Mouse (Mus musculus) MEL (cell line): Measurements from ENCODE around the gene Clec4f. TPM values are rescaled to one million over a fixed set of nuclear protein-coding genes. Genes with fewer than 3 reads are reported as not detected.

Experiments used
- DNase-seq: peaks from one replicate; pipeline ENCODE4 v3.0.0; 2011; ENCODE audit warnings: low read depth, low spot score
- H3K27ac ChIP-seq: 2 replicates; pipeline ENCODE4 v1.5.1; 2012; ENCODE audit warnings: low read depth, mild to moderate bottlenecking, control low read depth, low read length, moderate library complexity; ENCODE audit not compliant: control insufficient read depth
- H3K27me3 ChIP-seq, 2 experiments: fragments of 150-350 bp in 1 of 2; sonication (generic) in 1 of 2; 2 replicates each; pipeline ENCODE4 v1.6.1; 2012; ENCODE audit warnings: low read length in 2 of 2, mild to moderate bottlenecking in 2 of 2, improper control_type of control experiment in 1 of 2, moderate library complexity in 1 of 2; ENCODE audit not compliant: insufficient read depth in 2 of 2, control insufficient read depth in 1 of 2
- H3K36me3 ChIP-seq, 2 experiments: 2 replicates each; pipeline ENCODE4 v1.6.1; 2012 to 2014; ENCODE audit warnings: low read length in 2 of 2, improper control_type of control experiment in 1 of 2, inconsistent platforms in 1 of 2, mild to moderate bottlenecking in 1 of 2; ENCODE audit not compliant: insufficient read depth in 2 of 2, control insufficient read depth in 1 of 2
- H3K4me1 ChIP-seq, 2 experiments: fragments of 150-350 bp in 1 of 2; sonication (generic) in 1 of 2; 2 replicates each; pipeline ENCODE4 v1.6.1; 2012; ENCODE audit warnings: low read length in 2 of 2, improper control_type of control experiment in 1 of 2, mild to moderate bottlenecking in 1 of 2; ENCODE audit not compliant: insufficient read depth in 2 of 2, control insufficient read depth in 1 of 2
- H3K4me3 ChIP-seq, 2 experiments: fragments of 150-350 bp in 1 of 2; sonication (generic) in 1 of 2; 2 replicates each; pipeline ENCODE4 v1.5.1; 2012; ENCODE audit warnings: low read depth in 2 of 2, low read length in 2 of 2, mild to moderate bottlenecking in 2 of 2, moderate library complexity in 2 of 2, control low read depth in 1 of 2, improper control_type of control experiment in 1 of 2; ENCODE audit not compliant: control insufficient read depth in 1 of 2, insufficient read depth in 1 of 2
- H3K79me2 ChIP-seq: 2 replicates; pipeline ENCODE4 v1.6.1; 2012; ENCODE audit warnings: mild to moderate bottlenecking, low read length, moderate library complexity; ENCODE audit not compliant: control insufficient read depth, poor library complexity, insufficient read depth
- H3K9ac ChIP-seq: 2 replicates; pipeline ENCODE4 v1.6.1; 2012; ENCODE audit warnings: low read depth, mild to moderate bottlenecking, control low read depth, low read length, moderate library complexity; ENCODE audit not compliant: control insufficient read depth, poor library complexity, severe bottlenecking
- H3K9me3 ChIP-seq: fragments of 150-350 bp; sonication (generic); replicated peaks from 2 replicates; pipeline ENCODE4 v1.6.1; 2012; ENCODE audit warnings: mild to moderate bottlenecking, low read length, improper control_type of control experiment, moderate library complexity; ENCODE audit not compliant: insufficient read depth
- BHLHE40 ChIP-seq: IDR thresholded peaks from 2 replicates; pipeline ENCODE4 v1.6.1; 2012; ENCODE audit warnings: low read depth, mild to moderate bottlenecking, inconsistent platforms, low read length, improper control_type of control experiment, borderline replicate concordance
- CHD2 ChIP-seq: IDR thresholded peaks from 2 replicates; pipeline ENCODE4 v1.6.1; 2011; ENCODE audit warnings: low read length, improper control_type of control experiment
- CTCF ChIP-seq, 3 experiments: IDR thresholded peaks in 2 of 3; conservative IDR thresholded peaks in 1 of 3; 2 replicates each; pipeline ENCODE4 v1.5.1; 2011 to 2012; ENCODE audit warnings: low read length in 3 of 3, low read depth in 2 of 3, mild to moderate bottlenecking in 2 of 3, improper control_type of control experiment in 1 of 3, inconsistent platforms in 1 of 3, mixed read lengths in 1 of 3, moderate library complexity in 1 of 3; ENCODE audit not compliant: control insufficient read depth in 1 of 3, insufficient read depth in 1 of 3, poor library complexity in 1 of 3, severe bottlenecking in 1 of 3
- E2F4 ChIP-seq: IDR thresholded peaks from 2 replicates; pipeline ENCODE4 v1.6.1; 2011; ENCODE audit warnings: low read depth, low read length, improper control_type of control experiment, borderline replicate concordance
- ETS1 ChIP-seq: IDR thresholded peaks from 2 replicates; pipeline ENCODE4 v1.6.1; 2012; ENCODE audit warnings: low read depth, mild to moderate bottlenecking, inconsistent platforms, low read length, improper control_type of control experiment, moderate library complexity
- GABPA ChIP-seq: IDR thresholded peaks from 2 replicates; pipeline ENCODE4 v1.6.1; 2012; ENCODE audit warnings: low read depth, mild to moderate bottlenecking, inconsistent platforms, low read length, improper control_type of control experiment, moderate library complexity
- GATA1 ChIP-seq: IDR thresholded peaks from 2 replicates; pipeline ENCODE4 v1.6.1; 2011; ENCODE audit warnings: low read depth, low read length, improper control_type of control experiment
- HCFC1 ChIP-seq: IDR thresholded peaks from 2 replicates; pipeline ENCODE4 v1.6.1; 2012; ENCODE audit warnings: low read depth, mild to moderate bottlenecking, inconsistent platforms, low read length, improper control_type of control experiment, moderate library complexity
- MAFK ChIP-seq: IDR thresholded peaks from 2 replicates; pipeline ENCODE4 v1.6.1; 2011; ENCODE audit warnings: low read depth, mild to moderate bottlenecking, low read length, improper control_type of control experiment, borderline replicate concordance
- MAZ ChIP-seq: IDR thresholded peaks from 2 replicates; pipeline ENCODE4 v1.6.1; 2012; ENCODE audit warnings: low read depth, mild to moderate bottlenecking, inconsistent platforms, low read length, improper control_type of control experiment
- MEF2A ChIP-seq: IDR thresholded peaks from 2 replicates; pipeline ENCODE4 v1.6.1; 2014; ENCODE audit warnings: low read depth, mild to moderate bottlenecking, inconsistent platforms, low read length, improper control_type of control experiment; ENCODE audit not compliant: poor library complexity, insufficient replicate concordance, severe bottlenecking; ENCODE audit errors: extremely low read depth
- MYB ChIP-seq: IDR thresholded peaks from 2 replicates; pipeline ENCODE4 v1.6.1; 2011; ENCODE audit warnings: mild to moderate bottlenecking, low read depth, low read length, improper control_type of control experiment
- MYC ChIP-seq: IDR thresholded peaks from 2 replicates; pipeline ENCODE4 v1.6.1; 2011; ENCODE audit warnings: low read depth, mild to moderate bottlenecking, low read length, improper control_type of control experiment, moderate library complexity
- NELFE ChIP-seq: IDR thresholded peaks from 2 replicates; pipeline ENCODE4 v1.6.1; 2011; ENCODE audit warnings: low read depth, low read length, improper control_type of control experiment
- SIN3A ChIP-seq: IDR thresholded peaks from 2 replicates; pipeline ENCODE4 v1.6.1; 2012; ENCODE audit warnings: low read length, improper control_type of control experiment, inconsistent platforms
- TAL1 ChIP-seq: IDR thresholded peaks from 2 replicates; pipeline ENCODE4 v1.6.1; 2012; ENCODE audit warnings: mild to moderate bottlenecking, inconsistent platforms, low read length, moderate library complexity, mixed read lengths
- TBP ChIP-seq: IDR thresholded peaks from 2 replicates; pipeline ENCODE4 v1.8.0; 2011; ENCODE audit warnings: low read depth, low read length, improper control_type of control experiment
- UBTF ChIP-seq: IDR thresholded peaks from 2 replicates; pipeline ENCODE4 v1.6.1; 2012; ENCODE audit warnings: low read depth, mild to moderate bottlenecking, inconsistent platforms, low read length, improper control_type of control experiment, moderate library complexity, borderline replicate concordance; ENCODE audit not compliant: insufficient read depth
- ZNF384 ChIP-seq: IDR thresholded peaks from 2 replicates; pipeline ENCODE4 v1.6.1; 2012; ENCODE audit warnings: low read depth, mild to moderate bottlenecking, inconsistent platforms, low read length, improper control_type of control experiment
- polyA plus RNA-seq, 2 experiments: library from polyadenylated mRNA; stranded (reverse) in 1 of 2; unstranded in 1 of 2; fragments of >175 nt in 1 of 2; fragments of >200 nt in 1 of 2; gene quantifications; 2 replicates each; pipeline versions ENCODE4 v1.2.1 to v1.2.4; 2012; ENCODE audit warnings: low replicate concordance in 2 of 2, low read depth in 1 of 2; ENCODE audit not compliant: insufficient read length in 2 of 2, insufficient read depth in 1 of 2, missing spikeins in 1 of 2
- total RNA-seq: library from RNA; depleted of rRNA; stranded (reverse); fragments of 300-350 nt; gene quantifications from 2 replicates; pipeline ENCODE4 v1.2.3, GENCODE M21; 2012

The Clec4f gene
- total and polyA plus RNA-seq, 3 experiments: not detected

DNA sequence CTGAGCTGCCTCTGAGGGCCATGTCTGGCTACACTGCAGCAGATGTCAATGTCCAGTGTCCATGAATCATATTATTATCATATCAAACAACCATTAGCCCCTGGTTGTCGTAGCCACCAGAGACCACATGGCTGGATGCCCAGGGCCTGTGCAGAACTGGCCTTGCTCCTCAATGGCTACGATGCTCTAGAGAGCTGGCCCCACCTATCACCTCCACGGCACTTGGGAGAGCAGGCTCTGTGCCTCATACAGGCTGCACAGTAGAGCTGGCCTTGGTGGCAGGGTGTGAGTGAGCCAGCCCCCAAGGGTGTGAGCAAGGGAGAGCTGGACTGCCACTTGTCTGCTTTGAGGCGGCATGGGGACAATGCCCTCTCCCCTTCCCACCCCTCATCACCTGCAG is 41.5 kb downstream of the Clec4f start:
- H3K27me3 ChIP-seq: peaks cover 21 to 28% of the 10 kb centered on the region in 2 experiments
- TF ChIP-seq GATA1 (no peak), MAFK (no peak), TBP (no peak), CTCF (IDR thresholded peaks at IDR 0.05 in 2 of 3, conservative IDR thresholded peaks at IDR 0.05 in 1 of 3; ENCODE audit: control insufficient read depth in 1 of 3, insufficient read depth in 1 of 3, low read depth in 2 of 3, low read length in 3 of 3, poor library complexity in 1 of 3, severe bottlenecking in 1 of 3) (no peak), MAZ (no peak), MEF2A (no peak), MYC (no peak), CHD2 (no peak), SIN3A (no peak), E2F4 (no peak)
- no peaks in the 10 kb centered on the region for H3K36me3 ChIP-seq
- H3K9ac ChIP-seq: no peak overlapping the region
- H3K27ac ChIP-seq: no peak overlapping the region
- no peaks in the 10 kb centered on the region for H3K4me1 ChIP-seq
- no peak for DNase-seq
- no peaks in the 10 kb centered on the region for H3K9me3 ChIP-seq
- no peaks in the 10 kb centered on the region for H3K79me2 ChIP-seq
- H3K4me3 ChIP-seq: no peak overlapping the region

DNA sequence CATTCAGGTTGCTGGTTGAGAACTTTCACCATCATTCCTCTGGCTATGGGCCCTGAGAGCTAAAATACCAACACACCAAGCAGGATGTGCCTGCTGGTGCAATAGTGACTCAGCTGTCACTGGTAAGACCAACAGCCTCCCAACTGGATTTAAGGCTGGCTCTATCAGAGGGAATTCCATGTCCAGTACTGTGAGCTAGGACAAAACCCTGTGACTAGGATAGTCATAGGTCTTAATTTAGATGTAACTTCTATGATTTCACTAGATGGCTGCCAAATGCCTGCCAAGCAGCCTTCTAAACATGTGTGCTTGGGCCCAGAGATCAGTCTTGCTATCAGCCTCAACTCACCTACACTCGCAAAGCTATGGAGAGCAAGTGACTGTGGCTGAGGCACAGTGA is 43.0 kb downstream of the Clec4f start:
- no peaks in the 10 kb centered on the region for H3K9me3 ChIP-seq
- H3K9ac ChIP-seq: no peak overlapping the region
- no peak for DNase-seq
- H3K27me3 ChIP-seq: peaks cover 22 to 27% of the 10 kb centered on the region in 2 experiments
- H3K4me3 ChIP-seq: no peak overlapping the region
- no peak overlapping the region for H3K27ac ChIP-seq
- no peak for TF ChIP-seq ZNF384
- TF ChIP-seq MYB: no peak
- TF ChIP-seq ETS1: no peak
- TF ChIP-seq NELFE: no peak
- TF ChIP-seq CTCF (IDR thresholded peaks at IDR 0.05 in 2 of 3, conservative IDR thresholded peaks at IDR 0.05 in 1 of 3; ENCODE audit: control insufficient read depth in 1 of 3, insufficient read depth in 1 of 3, low read depth in 2 of 3, low read length in 3 of 3, poor library complexity in 1 of 3, severe bottlenecking in 1 of 3): no peak
- TF ChIP-seq E2F4: no peak
- no peak for TF ChIP-seq BHLHE40
- no peak for TF ChIP-seq MEF2A
- no peak for TF ChIP-seq GABPA
- TF ChIP-seq TAL1: no peak
- no peak for TF ChIP-seq HCFC1
- TF ChIP-seq UBTF: no peak
- no peak for TF ChIP-seq MAZ
- H3K79me2 ChIP-seq: no peaks in the 10 kb centered on the region
- no peaks in the 10 kb centered on the region for H3K4me1 ChIP-seq
- H3K36me3 ChIP-seq: no peaks in the 10 kb centered on the region
